ENCODE assay signal across 24 mouse cellular contexts in genomic region chr8:94710336-94710735, GRCm38 (mm10). TPM values are rescaled to one million over a fixed set of nuclear protein-coding genes. Genes with fewer than 3 reads are reported as not detected.
"Had no signal": no experiment of that assay in that cellular context is flagged by ENCODE, and none has a peak within 500 bp of the region (broad histone marks: within the 10 kb centered on the region; RNA-seq: fewer than 3 reads in every experiment).

No protein-coding gene starts in this region.

- H3K27ac ChIP-seq: midbrain, embryonic 10.5 days; midbrain, embryonic 13.5 days; midbrain, embryonic 15.5 days; neural tube, embryonic 13.5 days; neural tube, embryonic 15.5 days had no signal

- H3K27me3 ChIP-seq: midbrain, embryonic 15.5 days; neural tube, embryonic 13.5 days; neural tube, embryonic 15.5 days had no signal

- ATAC-seq: midbrain, embryonic 13.5 days; midbrain, embryonic 15.5 days had no signal

- H3K36me3 ChIP-seq: midbrain, embryonic 10.5 days; midbrain, embryonic 13.5 days; midbrain, embryonic 15.5 days; neural tube, embryonic 13.5 days; neural tube, embryonic 15.5 days had no signal

- H3K9me3 ChIP-seq: midbrain, embryonic 10.5 days; midbrain, embryonic 13.5 days; midbrain, embryonic 15.5 days; neural tube, embryonic 13.5 days; neural tube, embryonic 15.5 days had no signal

- H3K9ac ChIP-seq: lung, embryonic 14.5 days; midbrain, embryonic 13.5 days; midbrain, embryonic 15.5 days; neural tube, embryonic 13.5 days; neural tube, embryonic 15.5 days had no signal

- DNase-seq: lung, adult 18-20 months; lung, embryonic 14.5 days; lung, postnatal 10 days; lung, postnatal 4 days; retina, postnatal 1 day; right cerebral cortex, adult 18-20 months; right cerebral cortex, postnatal 25 days; right cerebral cortex, postnatal 4 days; spleen, adult 18-20 months; thymus, adult 18-20 months; thymus, postnatal 14 days; thymus, postnatal 36 days had no signal

- H3K4me3 ChIP-seq: midbrain, embryonic 10.5 days; midbrain, embryonic 13.5 days; midbrain, embryonic 15.5 days; myocyte; neural tube, embryonic 13.5 days; neural tube, embryonic 15.5 days had no signal

- H3K4me1 ChIP-seq: midbrain, embryonic 13.5 days had no signal

- H3K4me2 ChIP-seq: lung, embryonic 14.5 days; midbrain, embryonic 13.5 days; midbrain, embryonic 15.5 days; neural tube, embryonic 13.5 days; neural tube, embryonic 15.5 days had no signal

RNA-seq across cellular contexts. Expression of gene Pllp, which starts 14.3 kb away (rescaled TPM):
- total RNA-seq: megakaryocyte, adult 5-6 weeks; megakaryocyte-erythroid progenitor cell, adult 5-6 weeks had no signal

RNA-seq across cellular contexts. Expression of gene Ccl22, which starts 35.1 kb away (rescaled TPM):
- total RNA-seq: megakaryocyte, adult 5-6 weeks; megakaryocyte-erythroid progenitor cell, adult 5-6 weeks had no signal
- polyA plus RNA-seq: lung, embryonic 14.5 days; lung, embryonic 16.5 days; midbrain, embryonic 10.5 days; midbrain, embryonic 13.5 days; myocyte; neural tube, embryonic 11.5 days; neural tube, embryonic 13.5 days; neural tube, embryonic 15.5 days; stomach, embryonic 14.5 days; stomach, embryonic 16.5 days had no signal
